Mouse (Mus musculus): ENCODE measurements around the gene Poc1b. TPM values are rescaled to one million over a fixed set of nuclear protein-coding genes. Genes with fewer than 3 reads are reported as not detected.

The Poc1b gene
- polyA plus RNA-seq, 1 experiment, result 5.1 TPM

- DNase-seq (ENCODE audit: low read depth in 1 of 2, low spot score in 2 of 2), result no peak
- peaks cover 18% of the 10 kb centered on the region for H3K4me1 ChIP-seq (ENCODE audit: control insufficient read depth, insufficient read depth, insufficient read length)
- no peaks in the 10 kb centered on the region for H3K27me3 ChIP-seq (ENCODE audit: control insufficient read depth, insufficient read depth, low read length)
- no peak overlapping the region for H3K4me3 ChIP-seq (ENCODE audit: extremely low read depth, insufficient read depth, insufficient read length)
- peak overlapping the region; percentile 38 for H3K27ac ChIP-seq (ENCODE audit: insufficient read depth, low read length)
- TF ChIP-seq CTCF (IDR thresholded peaks at IDR 0.05; ENCODE audit: extremely low read depth, insufficient read depth, insufficient read length, insufficient replicate concordance) (no peak), POLR2A (IDR thresholded peaks at IDR 0.05; ENCODE audit: low read depth, low read length) (no peak)
- no peaks in the 10 kb centered on the region for H3K36me3 ChIP-seq (ENCODE audit: control insufficient read depth, insufficient read depth, low read length)
- WGBS, result 24% methylated on average over 9 of the region's 9 CpGs
Observed at GRCm38 (mm10) chr10:99197607-99198305, 90.9 kb downstream of the Poc1b start.

- H3K27me3 ChIP-seq (ENCODE audit: control insufficient read depth, insufficient read depth, low read length), result no peaks in the 10 kb centered on the region
- no peak overlapping the region for H3K27ac ChIP-seq (ENCODE audit: insufficient read depth, low read length)
- TF ChIP-seq CTCF (IDR thresholded peaks at IDR 0.05; ENCODE audit: extremely low read depth, insufficient read depth, insufficient read length, insufficient replicate concordance) (no peak), POLR2A (IDR thresholded peaks at IDR 0.05; ENCODE audit: low read depth, low read length) (no peak)
- H3K36me3 ChIP-seq (ENCODE audit: control insufficient read depth, insufficient read depth, low read length), result no peaks in the 10 kb centered on the region
- 72% methylated on average over 9 of the region's 9 CpGs for WGBS
- DNase-seq (ENCODE audit: low read depth in 1 of 2, low spot score in 2 of 2), result no peak
- H3K4me1 ChIP-seq (ENCODE audit: control insufficient read depth, insufficient read depth, insufficient read length), result peaks cover 19% of the 10 kb centered on the region
- H3K4me3 ChIP-seq (ENCODE audit: extremely low read depth, insufficient read depth, insufficient read length), result no peak overlapping the region
Observed at GRCm38 (mm10) chr10:99198946-99199345, 92.1 kb downstream of the Poc1b start.

DNA sequence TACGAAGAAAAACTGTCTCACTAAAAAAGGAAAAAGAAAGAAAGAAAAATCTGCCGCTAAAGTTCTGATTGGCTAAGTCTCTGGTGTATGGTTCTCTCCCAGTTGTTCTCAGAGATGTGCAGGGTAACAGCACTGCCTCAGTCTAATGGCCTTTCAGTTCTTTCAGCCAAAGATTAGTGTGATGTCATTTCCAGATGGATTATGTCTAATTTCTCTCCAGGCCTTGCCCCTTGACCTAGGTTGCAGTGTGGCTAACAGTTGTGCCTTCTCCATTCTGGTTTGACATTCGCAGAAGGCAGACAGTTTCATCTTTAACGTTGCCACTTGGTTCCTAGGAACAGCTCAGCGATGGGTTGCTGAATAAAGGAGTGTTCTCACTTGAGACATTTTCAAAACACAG, 94.1 kb downstream of the Poc1b start:
- peaks cover 16% of the 10 kb centered on the region; the same call in 1 of the 2 replicates for H3K4me1 ChIP-seq (ENCODE audit: control insufficient read depth, insufficient read depth, insufficient read length)
- no peak overlapping the region for H3K4me3 ChIP-seq (ENCODE audit: extremely low read depth, insufficient read depth, insufficient read length)
- DNase-seq (ENCODE audit: low read depth in 1 of 2, low spot score in 2 of 2), result no peak
- no peaks in the 10 kb centered on the region for H3K27me3 ChIP-seq (ENCODE audit: control insufficient read depth, insufficient read depth, low read length)
- no peaks in the 10 kb centered on the region for H3K36me3 ChIP-seq (ENCODE audit: control insufficient read depth, insufficient read depth, low read length)
- no peak overlapping the region for H3K27ac ChIP-seq (ENCODE audit: insufficient read depth, low read length)
- TF ChIP-seq POLR2A (IDR thresholded peaks at IDR 0.05; ENCODE audit: low read depth, low read length), result no peak
- no peak for TF ChIP-seq CTCF (IDR thresholded peaks at IDR 0.05; ENCODE audit: extremely low read depth, insufficient read depth, insufficient read length, insufficient replicate concordance)
- WGBS, result 85% methylated on average over 5 of the region's 5 CpGs

DNA sequence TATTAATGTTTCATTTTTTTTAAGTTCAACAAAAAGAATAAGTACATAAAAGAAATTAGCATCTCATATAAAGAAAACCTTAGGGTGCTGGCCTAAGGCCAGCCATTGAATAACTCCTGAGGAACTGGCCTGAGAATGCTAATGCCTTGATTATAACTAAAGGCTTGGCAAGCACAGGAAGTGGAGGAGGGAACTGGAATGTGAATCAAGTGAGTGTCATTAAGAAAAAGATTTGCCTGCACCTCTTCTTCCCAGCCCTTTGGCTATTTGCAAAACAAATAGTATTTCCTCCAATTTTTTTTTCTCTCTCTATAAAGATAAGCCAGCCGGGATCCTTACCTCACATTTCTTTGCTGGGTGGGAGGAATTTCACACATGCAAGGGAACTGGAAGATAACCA, 95.0 kb downstream of the Poc1b start:
- Histone ChIP-seq H3K27ac (ENCODE audit: insufficient read depth, low read length) (no peak overlapping the region), H3K36me3 (ENCODE audit: control insufficient read depth, insufficient read depth, low read length) (no peaks in the 10 kb centered on the region), H3K27me3 (ENCODE audit: control insufficient read depth, insufficient read depth, low read length) (no peaks in the 10 kb centered on the region), H3K4me3 (ENCODE audit: extremely low read depth, insufficient read depth, insufficient read length) (no peak overlapping the region), H3K4me1 (ENCODE audit: control insufficient read depth, insufficient read depth, insufficient read length) (peaks cover 16% of the 10 kb centered on the region; the same call in 1 of the 2 replicates)
- 62% methylated on average over 1 of the region's 1 CpGs for WGBS
- TF ChIP-seq CTCF (IDR thresholded peaks at IDR 0.05; ENCODE audit: extremely low read depth, insufficient read depth, insufficient read length, insufficient replicate concordance) (no peak), POLR2A (IDR thresholded peaks at IDR 0.05; ENCODE audit: low read depth, low read length) (no peak)
- no peak for DNase-seq (ENCODE audit: low read depth in 1 of 2, low spot score in 2 of 2)

- H3K27me3 ChIP-seq (ENCODE audit: control insufficient read depth, insufficient read depth, low read length), result no peaks in the 10 kb centered on the region
- DNase-seq (ENCODE audit: low read depth in 1 of 2, low spot score in 2 of 2), result no peak
- H3K36me3 ChIP-seq (ENCODE audit: control insufficient read depth, insufficient read depth, low read length), result no peaks in the 10 kb centered on the region
- TF ChIP-seq CTCF (IDR thresholded peaks at IDR 0.05; ENCODE audit: extremely low read depth, insufficient read depth, insufficient read length, insufficient replicate concordance), result no peak
- TF ChIP-seq POLR2A (IDR thresholded peaks at IDR 0.05; ENCODE audit: low read depth, low read length), result no peak
- peaks cover 13% of the 10 kb centered on the region; the same call in 1 of the 2 replicates for H3K4me1 ChIP-seq (ENCODE audit: control insufficient read depth, insufficient read depth, insufficient read length)
- no peak overlapping the region for H3K27ac ChIP-seq (ENCODE audit: insufficient read depth, low read length)
- H3K4me3 ChIP-seq (ENCODE audit: extremely low read depth, insufficient read depth, insufficient read length), result no peak overlapping the region
- WGBS, result 90% methylated on average over 8 of the region's 8 CpGs
Observed at GRCm38 (mm10) chr10:99202363-99202762, 95.5 kb downstream of the Poc1b start.

DNA sequence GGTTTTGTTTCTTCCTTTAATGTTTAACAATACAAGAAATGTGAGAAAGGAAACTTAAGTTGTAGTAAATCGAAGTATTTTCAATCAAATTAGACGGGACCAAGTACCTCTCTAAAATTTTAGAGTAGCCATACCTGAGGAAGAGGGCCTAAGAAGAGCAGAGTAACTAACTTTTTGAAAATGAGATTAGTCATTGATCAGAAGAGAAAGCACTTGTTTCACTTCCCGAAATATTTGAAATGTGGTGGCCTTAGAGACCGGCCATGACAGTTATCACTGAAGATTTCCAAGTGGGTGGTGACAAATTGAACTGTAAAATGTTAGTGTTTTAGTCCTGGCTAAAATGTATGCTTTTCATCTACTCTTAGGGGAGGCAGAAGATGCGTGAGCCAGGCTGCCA, 96.3 kb downstream of the Poc1b start:
- no peak for TF ChIP-seq POLR2A (IDR thresholded peaks at IDR 0.05; ENCODE audit: low read depth, low read length)
- TF ChIP-seq CTCF (IDR thresholded peaks at IDR 0.05; ENCODE audit: extremely low read depth, insufficient read depth, insufficient read length, insufficient replicate concordance), result no peak
- DNase-seq (ENCODE audit: low read depth in 1 of 2, low spot score in 2 of 2), result no peak
- Histone ChIP-seq H3K4me1 (ENCODE audit: control insufficient read depth, insufficient read depth, insufficient read length) (peaks cover 10% of the 10 kb centered on the region; the same call in 1 of the 2 replicates), H3K36me3 (ENCODE audit: control insufficient read depth, insufficient read depth, low read length) (no peaks in the 10 kb centered on the region), H3K4me3 (ENCODE audit: extremely low read depth, insufficient read depth, insufficient read length) (no peak overlapping the region), H3K27me3 (ENCODE audit: control insufficient read depth, insufficient read depth, low read length) (no peaks in the 10 kb centered on the region), H3K27ac (ENCODE audit: insufficient read depth, low read length) (no peak overlapping the region)
- WGBS, result 68% methylated on average over 5 of the region's 5 CpGs
